Mouse (Mus musculus) heart, adult 11 months (tissue): Measurements from ENCODE around the gene Syngr3.
"Not testable (repeated sequence)": the region's sequence is repeated elsewhere in the genome, so short reads cannot be mapped to it uniquely, and the experiment has no call there.

Source experiments
- DNase-seq: peaks from one replicate; pipeline ENCODE4 v3.0.0; 2022

Gene Syngr3

DNA sequence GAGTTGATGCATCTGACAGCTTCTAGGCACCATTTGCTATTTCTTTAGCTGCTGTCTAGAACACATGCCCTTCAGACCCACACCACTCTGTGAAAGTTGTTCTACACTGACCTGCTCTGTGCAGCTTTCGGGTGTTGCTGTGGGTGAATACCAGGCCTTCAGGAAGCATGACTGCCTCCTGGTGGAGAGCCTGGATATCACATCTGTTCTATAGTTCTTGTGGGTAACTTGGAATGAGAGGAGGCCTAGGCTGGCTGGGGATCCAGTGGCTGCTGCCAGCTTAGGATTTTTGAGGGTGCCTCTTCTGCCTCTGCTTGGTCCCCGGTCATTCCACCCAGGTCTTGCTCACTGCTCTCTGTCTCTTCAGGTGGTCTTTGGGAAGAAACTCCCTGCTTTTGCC, 13.6 kb downstream of the Syngr3 start:
- peak; percentile 94 for DNase-seq

- DNase-seq: peak; percentile 88
Measured at GRCm38 (mm10) chr17:24674277-24674676, 15.5 kb downstream of the Syngr3 start.

DNA sequence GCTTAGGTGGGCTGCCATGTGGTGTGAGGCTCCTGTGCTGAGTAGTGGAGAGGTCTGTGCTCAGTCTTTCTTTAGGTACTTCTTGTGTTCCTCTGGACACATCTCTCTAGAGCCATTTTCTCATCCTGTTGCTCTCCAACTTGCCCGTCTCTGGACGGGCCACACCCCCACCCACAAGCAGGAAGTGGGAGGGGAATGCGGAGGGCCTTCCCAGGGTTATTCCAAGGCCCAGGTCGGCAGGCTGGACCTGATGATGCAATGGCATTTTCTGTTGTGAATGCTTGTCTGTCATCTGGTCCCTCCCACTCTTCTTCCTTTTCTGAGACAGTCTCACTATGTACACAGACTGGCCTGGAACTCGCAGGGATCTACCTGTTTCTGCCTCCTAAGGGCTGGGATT, 17.6 kb downstream of the Syngr3 start:
- peak; percentile 98 for DNase-seq

GRCm38 (mm10) chr17:24671346-24671745, 18.4 kb downstream of the Syngr3 start:
- DNase-seq: peak; percentile 91

DNA sequence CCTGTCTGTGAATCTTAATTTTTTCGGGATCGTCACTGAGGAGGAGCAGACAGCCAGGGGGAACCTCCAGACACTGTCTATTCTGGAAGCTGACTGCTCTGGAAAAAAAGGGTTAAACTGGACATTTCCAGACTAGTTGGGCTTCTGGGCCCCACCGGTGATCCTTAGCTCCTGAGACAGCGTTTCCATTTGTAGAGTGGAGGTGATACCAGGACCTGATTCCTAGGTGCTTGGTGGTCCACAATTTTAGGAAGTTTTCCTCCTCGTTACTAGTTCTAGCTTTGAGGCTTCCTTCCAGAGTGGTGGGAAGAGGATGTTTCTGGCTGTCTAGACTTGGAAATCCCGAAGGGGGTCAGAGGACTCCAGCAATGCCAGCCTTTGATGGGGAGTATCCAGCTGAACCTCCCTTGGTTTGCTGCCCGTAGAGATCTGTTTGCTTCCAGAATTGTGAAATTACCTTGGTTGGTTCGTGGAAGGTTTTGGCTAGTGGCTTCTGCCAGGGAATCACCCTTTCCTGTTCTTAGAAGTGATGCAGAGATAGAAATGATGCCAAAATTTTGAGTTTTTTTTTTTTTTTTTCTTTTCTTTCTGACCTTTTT, 19.4 kb downstream of the Syngr3 start:
- DNase-seq: peak; percentile 82

DNA sequence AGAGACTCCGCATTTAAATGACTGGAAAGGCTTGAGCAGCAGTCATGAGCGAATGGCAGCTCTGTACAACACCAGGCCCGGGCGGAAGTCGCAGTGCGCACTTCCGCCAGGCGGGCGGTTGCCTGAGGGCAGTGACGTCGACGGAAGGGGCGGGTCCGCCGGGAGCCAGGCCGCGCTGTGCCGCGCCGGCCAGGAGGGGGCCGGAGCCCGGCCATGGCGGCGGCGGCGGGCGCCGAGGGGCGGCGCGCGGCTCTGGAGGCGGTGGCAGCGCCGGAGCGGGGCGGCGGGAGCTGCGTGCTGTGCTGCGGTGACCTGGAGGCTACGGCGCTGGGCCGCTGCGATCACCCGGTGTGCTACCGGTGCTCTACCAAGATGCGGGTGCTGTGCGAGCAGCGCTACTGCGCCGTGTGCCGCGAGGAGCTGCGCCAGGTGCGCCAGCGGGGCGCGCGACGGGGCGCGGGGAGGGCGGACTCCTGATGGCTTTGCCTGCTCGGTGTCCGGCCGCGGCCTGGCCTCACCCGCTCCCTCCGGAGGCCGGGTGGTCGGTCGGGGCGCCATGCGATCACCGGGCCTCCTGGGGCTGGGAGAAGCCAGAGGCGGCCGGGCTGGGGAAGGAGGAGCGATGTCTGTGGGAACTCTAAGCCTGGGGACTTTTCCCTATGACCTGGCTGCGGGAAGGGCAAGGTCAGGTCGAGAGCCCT, 20.1 kb downstream of the Syngr3 start, which contains the start of gene Zfp598:
Gene Zfp598 (plus strand): TSS at position 143 of the 701 bp plus-strand sequence.
- DNase-seq: peak; percentile 99

- DNase-seq: not testable (repeated sequence)
Measured at GRCm38 (mm10) chr17:24669214-24669544, 20.6 kb downstream of the Syngr3 start.

GRCm38 (mm10) chr17:24667416-24667815, 22.3 kb downstream of the Syngr3 start:
- peak; percentile 94 for DNase-seq

DNA sequence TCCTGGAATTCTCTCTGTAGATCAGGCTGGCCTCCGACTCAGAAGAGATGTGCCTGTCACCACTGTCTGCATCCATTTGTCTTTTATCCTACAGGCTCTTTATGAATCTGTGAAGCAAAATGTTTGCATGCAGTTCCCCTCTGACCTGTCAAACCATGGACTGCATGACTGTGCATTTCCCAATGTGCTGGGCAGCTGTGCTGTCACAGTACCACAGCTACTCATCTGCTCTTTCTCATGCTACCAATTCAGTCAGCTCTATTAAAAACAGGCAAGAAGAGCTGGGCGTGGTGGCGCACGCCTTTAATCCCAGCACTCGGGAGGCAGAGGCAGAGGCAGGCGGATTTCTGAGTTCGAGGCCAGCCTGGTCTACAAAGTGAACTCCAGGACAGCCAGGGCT, 22.7 kb downstream of the Syngr3 start:
- DNase-seq: not testable (repeated sequence)

- peak; percentile 90 for DNase-seq
Measured at GRCm38 (mm10) chr17:24658017-24658758, 31.6 kb downstream of the Syngr3 start, which contains the start of gene Npw. Gene Npw, minus strand, starts transcription at chr17:24658457.

- DNase-seq: no peak
Measured at GRCm38 (mm10) chr17:24654969-24655368, 34.8 kb downstream of the Syngr3 start.

- peak; percentile 96 for DNase-seq
Measured at GRCm38 (mm10) chr17:24653967-24654710, 35.6 kb downstream of the Syngr3 start.

DNA sequence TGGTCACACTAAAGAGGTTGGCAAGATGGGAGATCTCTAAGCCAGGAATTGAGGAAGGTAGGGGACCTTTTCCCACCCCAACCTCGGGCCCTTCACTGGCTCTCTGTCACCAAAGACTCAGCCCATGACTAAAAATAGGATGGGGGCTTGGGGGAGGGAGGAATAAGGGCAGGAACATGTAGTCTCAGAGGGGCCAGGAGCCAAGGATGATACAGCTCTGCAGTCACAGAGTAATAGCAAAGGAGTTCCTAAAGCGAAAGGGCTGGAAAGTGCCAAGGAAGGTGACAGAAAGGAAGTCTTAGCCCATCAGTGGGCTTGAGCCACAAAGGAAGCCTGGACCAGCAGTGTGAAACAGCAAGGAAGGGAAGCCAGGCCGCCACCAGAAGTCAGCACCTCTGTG, 37.9 kb downstream of the Syngr3 start:
- DNase-seq: peak; percentile 90

GRCm38 (mm10) chr17:24650766-24651165, 39.0 kb downstream of the Syngr3 start:
- no peak for DNase-seq

GRCm38 (mm10) chr17:24650070-24650616, 39.6 kb downstream of the Syngr3 start, which contains the start of gene Slc9a3r2:
Gene Slc9a3r2, minus strand, starts transcription at chr17:24650327.
- DNase-seq: peak; percentile 98

DNA sequence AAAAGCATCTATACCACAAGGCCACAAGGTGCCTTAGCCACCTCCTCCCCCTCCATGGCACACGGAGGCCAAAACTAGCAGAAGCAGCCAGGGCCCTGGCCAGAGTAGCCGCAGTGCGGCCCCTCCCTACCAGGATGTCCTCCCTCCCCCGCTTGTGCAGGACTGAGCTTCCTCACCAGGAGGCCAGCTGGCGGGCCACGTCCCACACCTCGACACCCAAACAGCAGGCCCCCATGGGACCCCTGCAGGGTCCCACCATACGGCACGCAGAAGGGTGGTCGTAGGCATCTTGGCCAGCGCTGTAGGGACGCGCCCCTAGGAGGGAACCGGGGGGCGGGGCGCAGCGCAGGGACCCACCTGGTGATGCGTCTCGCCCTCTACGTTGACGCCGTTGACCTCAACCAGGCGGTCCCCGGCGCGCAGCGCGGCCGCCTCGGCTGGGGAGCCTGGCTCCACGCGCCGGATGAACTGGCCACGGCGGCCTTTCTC, 40.1 kb downstream of the Syngr3 start:
- DNase-seq: peak; percentile 99

- peak; percentile 92 for DNase-seq
Measured at GRCm38 (mm10) chr17:24648731-24649377, 40.9 kb downstream of the Syngr3 start.

DNA sequence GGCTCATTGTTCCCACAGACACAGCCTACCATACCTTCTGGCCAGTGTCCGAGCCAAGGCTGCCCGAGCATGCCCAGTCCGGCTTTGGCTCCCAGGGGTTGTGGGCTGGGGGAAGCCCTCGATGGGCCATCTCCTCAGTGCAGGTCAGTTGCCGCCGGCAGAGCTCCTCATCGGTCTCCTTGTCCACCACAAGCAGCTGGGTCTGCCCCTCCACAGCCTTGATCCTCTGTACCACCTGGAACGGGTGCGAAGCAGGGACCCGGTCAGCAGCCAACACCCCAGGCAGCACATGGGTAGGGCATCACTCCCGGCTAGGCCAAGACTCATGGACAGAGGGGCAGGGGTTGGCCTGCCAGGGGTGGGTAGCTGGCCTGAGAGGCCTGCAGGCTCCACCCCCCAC, 42.3 kb downstream of the Syngr3 start:
- peak; percentile 97 for DNase-seq

- DNase-seq: no peak
Measured at GRCm38 (mm10) chr17:24646381-24646780, 43.4 kb downstream of the Syngr3 start.

GRCm38 (mm10) chr17:24645916-24646315, 43.8 kb downstream of the Syngr3 start:
- DNase-seq: peak; percentile 99

DNA sequence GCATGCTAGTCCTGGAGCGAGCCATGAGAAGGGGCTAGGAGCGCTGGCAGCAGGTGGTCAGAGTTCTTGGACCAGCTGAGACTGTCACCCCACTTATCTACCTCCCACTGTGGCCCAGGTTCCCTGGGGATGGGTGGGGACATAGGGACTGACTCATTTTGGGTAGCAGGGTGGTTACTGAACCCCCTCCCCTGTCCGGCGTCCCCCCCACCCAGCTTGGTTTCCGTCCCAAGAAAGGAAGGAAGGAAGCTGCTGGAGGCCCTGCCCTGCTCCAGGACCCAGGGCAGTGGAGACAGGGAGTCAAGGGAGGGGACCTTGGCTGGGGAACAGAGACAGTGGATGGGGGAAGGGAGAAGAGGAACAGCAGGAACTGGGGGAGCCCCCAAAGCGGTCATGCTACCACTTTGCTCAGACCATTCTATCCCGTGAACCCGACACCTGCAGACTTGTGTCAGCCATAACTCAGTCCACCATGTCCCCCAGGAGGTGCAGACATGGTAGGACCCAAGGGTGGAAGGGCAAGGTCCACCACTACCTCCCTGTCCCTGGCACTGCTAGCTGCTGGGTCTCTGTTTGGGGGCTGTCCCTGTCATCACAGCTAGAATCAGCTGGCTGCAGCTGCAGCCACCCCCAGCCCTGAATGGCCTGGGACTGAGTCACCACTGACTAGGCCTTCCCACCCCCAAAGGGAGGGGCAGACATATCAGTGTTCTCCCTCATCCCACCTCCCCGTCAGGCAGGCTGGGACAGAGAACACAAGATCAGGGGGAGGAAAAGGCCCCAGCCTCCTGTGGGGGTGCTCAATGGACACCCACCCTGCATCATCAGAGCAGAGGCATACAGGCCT, 44.7 kb downstream of the Syngr3 start:
- DNase-seq: peak; percentile 99
